ENCODE assay signal across 23 mouse cellular contexts in genomic region chr17:23717003-23717402, GRCm38 (mm10). TPM values are rescaled to one million over a fixed set of nuclear protein-coding genes. Genes with fewer than 3 reads are reported as not detected.
DNase-seq lines count a peak whose midpoint lies in the region; ATAC-seq and TF ChIP-seq lines count a peak whose summit lies in the region.
"Had no signal": no experiment of that assay in that cellular context is flagged by ENCODE, and none has a peak within 500 bp of the region (broad histone marks: within the 10 kb centered on the region; RNA-seq: fewer than 3 reads in every experiment).

No protein-coding gene starts in this region.

- no peaks in the 10 kb centered on the region for H3K4me1 ChIP-seq in lung, embryonic 14.5 days (ENCODE audit: insufficient read depth)
- no peaks in the 10 kb centered on the region for H3K4me1 ChIP-seq in lung, embryonic 16.5 days (replicated peaks; ENCODE audit: control insufficient read depth, insufficient read depth, low read length)
- H3K4me1 ChIP-seq: embryonic facial prominence, embryonic 13.5 days; forebrain, embryonic 13.5 days; forebrain, embryonic 15.5 days had no signal

- no peaks in the 10 kb centered on the region for H3K9me3 ChIP-seq in lung, embryonic 14.5 days (ENCODE audit: low read depth, low read length)
- no peaks in the 10 kb centered on the region for H3K9me3 ChIP-seq in lung, embryonic 16.5 days (ENCODE audit: control insufficient read depth, low read length)
- H3K9me3 ChIP-seq: embryonic facial prominence, embryonic 13.5 days; forebrain, embryonic 13.5 days; forebrain, embryonic 15.5 days; G1E had no signal

- no peak overlapping the region for H3K9ac ChIP-seq in lung, embryonic 14.5 days
- H3K9ac ChIP-seq in lung, embryonic 16.5 days (ENCODE audit: low read length): no peak overlapping the region
- H3K9ac ChIP-seq: embryonic facial prominence, embryonic 13.5 days; forebrain, embryonic 13.5 days; forebrain, embryonic 15.5 days; forebrain, postnatal 0 days had no signal

- H3K4me2 ChIP-seq in lung, embryonic 14.5 days: no peak overlapping the region
- H3K4me2 ChIP-seq in lung, embryonic 16.5 days (ENCODE audit: low read depth, low read length): no peak overlapping the region
- H3K4me2 ChIP-seq: embryonic facial prominence, embryonic 13.5 days; forebrain, embryonic 13.5 days; forebrain, embryonic 15.5 days had no signal

- TF ChIP-seq CTCF in lung, embryonic 14.5 days (IDR thresholded peaks at IDR 0.05; ENCODE audit: low read depth): no peak

- peak; percentile 42; the same call in 1 of the 2 replicates for ATAC-seq in lung, embryonic 14.5 days (ENCODE audit: insufficient read depth)
- 0 out of 2 replicates have a peak, but pooled peaks have one; percentile 21 for ATAC-seq in lung, embryonic 16.5 days (ENCODE audit: low read depth)
- ATAC-seq: forebrain, embryonic 13.5 days; forebrain, embryonic 15.5 days; forebrain, postnatal 0 days; Patski had no signal

- peak; percentile 64 for DNase-seq in lung, embryonic 14.5 days
- no peak for DNase-seq in lung, adult 18-20 months
- no peak for DNase-seq in lung, postnatal 25 days (ENCODE audit: low spot score)
- DNase-seq in ES-CJ7 (ENCODE audit: low read depth, low spot score) (peak; percentile 22), ZHBTc4 (ENCODE audit: low read depth, low spot score) (peak; percentile 39)
- DNase-seq in thymus, postnatal 0 days (ENCODE audit: low spot score): no peak
- DNase-seq: adrenal gland, adult 2 months; adrenal gland, postnatal 10 days; adrenal gland, postnatal 25 days; cerebellum, adult 11 months; cerebellum, adult 18-20 months; cerebellum, adult 8-10 months; cerebellum, adult 9-11 months; cerebellum, postnatal 14 days; cerebellum, postnatal 36 days; forebrain, postnatal 0 days had no signal

- WGBS in lung, embryonic 14.5 days: 51% methylated on average over 2 of the region's 2 CpGs
- 45% methylated on average over 2 of the region's 2 CpGs for WGBS in lung, embryonic 16.5 days

- no peaks in the 10 kb centered on the region for H3K36me3 ChIP-seq in lung, embryonic 14.5 days (ENCODE audit: insufficient read depth)
- H3K36me3 ChIP-seq in lung, embryonic 16.5 days (ENCODE audit: control insufficient read depth, insufficient read depth, low read length): no peaks in the 10 kb centered on the region
- H3K36me3 ChIP-seq: embryonic facial prominence, embryonic 13.5 days; forebrain, embryonic 15.5 days; G1E had no signal

- H3K4me3 ChIP-seq in lung, embryonic 14.5 days (ENCODE audit: low read depth, low read length): no peak overlapping the region
- no peak overlapping the region for H3K4me3 ChIP-seq in lung, embryonic 16.5 days (ENCODE audit: low read length)
- H3K4me3 ChIP-seq: embryonic facial prominence, embryonic 13.5 days; forebrain, embryonic 13.5 days; forebrain, embryonic 15.5 days had no signal

- H3K27ac ChIP-seq in lung, embryonic 14.5 days (ENCODE audit: low read depth): no peak overlapping the region
- no peak overlapping the region for H3K27ac ChIP-seq in lung, embryonic 16.5 days (ENCODE audit: low read length)
- H3K27ac ChIP-seq: embryonic facial prominence, embryonic 13.5 days; forebrain, embryonic 13.5 days; forebrain, embryonic 15.5 days had no signal

- H3K27me3 ChIP-seq in lung, embryonic 14.5 days (ENCODE audit: insufficient read depth, low read length): no peaks in the 10 kb centered on the region
- no peaks in the 10 kb centered on the region for H3K27me3 ChIP-seq in lung, embryonic 16.5 days (ENCODE audit: control insufficient read depth, insufficient read depth, low read depth, low read length)
- H3K27me3 ChIP-seq: forebrain, embryonic 15.5 days had no signal

RNA-seq across cellular contexts. Expression of gene 1520401A03Rik, which starts 5.6 kb away (rescaled TPM):
- 0.17 TPM in 1 of 2 replicates, not detected in the other for polyA plus RNA-seq in lung, embryonic 14.5 days (2014; fragmentation: Nextera tagmentation; extraction: Ambion mirVana)
- 0.14 TPM in 1 of 2 replicates, not detected in the other for polyA plus RNA-seq in lung, embryonic 16.5 days (2015; fragmentation: Nextera tagmentation; extraction: Ambion mirVana)
- polyA plus RNA-seq in thymus, postnatal 0 days (2015; fragmentation: Nextera tagmentation; extraction: Ambion mirVana): 0.26 and 0.77 TPM in 2 replicates
- polyA plus RNA-seq: forebrain, embryonic 11.5 days; forebrain, embryonic 13.5 days; forebrain, embryonic 15.5 days; forebrain, postnatal 0 days; Patski had no signal

RNA-seq across cellular contexts. Expression of gene Pkmyt1, which starts 9.1 kb away (rescaled TPM):
- 68.4 and 79.0 TPM in 2 replicates for polyA plus RNA-seq in lung, embryonic 14.5 days (2014; fragmentation: Nextera tagmentation; extraction: Ambion mirVana)
- 58.2 and 58.8 TPM in 2 replicates for polyA plus RNA-seq in lung, embryonic 16.5 days (2015; fragmentation: Nextera tagmentation; extraction: Ambion mirVana)
- polyA plus RNA-seq in thymus, postnatal 0 days (2015; fragmentation: Nextera tagmentation; extraction: Ambion mirVana): 35.9 and 40.1 TPM in 2 replicates

RNA-seq across cellular contexts. Expression of gene Paqr4, which starts 23.7 kb away (rescaled TPM):
- polyA plus RNA-seq in lung, embryonic 14.5 days (2014; fragmentation: Nextera tagmentation; extraction: Ambion mirVana): 35.8 TPM in 2 replicates
- 51.8 and 52.7 TPM in 2 replicates for polyA plus RNA-seq in lung, embryonic 16.5 days (2015; fragmentation: Nextera tagmentation; extraction: Ambion mirVana)
- 6.1 and 7.6 TPM in 2 replicates for polyA plus RNA-seq in thymus, postnatal 0 days (2015; fragmentation: Nextera tagmentation; extraction: Ambion mirVana)

RNA-seq across cellular contexts. Expression of gene Kremen2, which starts 28.6 kb away (rescaled TPM):
- polyA plus RNA-seq in lung, embryonic 14.5 days (2014; fragmentation: Nextera tagmentation; extraction: Ambion mirVana): not detected in 2 replicates
- polyA plus RNA-seq in lung, embryonic 16.5 days (2015; fragmentation: Nextera tagmentation; extraction: Ambion mirVana): 0.25 and 0.83 TPM in 2 replicates
- polyA plus RNA-seq in thymus, postnatal 0 days (2015; fragmentation: Nextera tagmentation; extraction: Ambion mirVana): 7.2 and 7.3 TPM in 2 replicates
- polyA plus RNA-seq: Patski had no signal

RNA-seq across cellular contexts. Expression of gene Cldn9, which starts 33.2 kb away (rescaled TPM):
- polyA plus RNA-seq in lung, embryonic 14.5 days (2014; fragmentation: Nextera tagmentation; extraction: Ambion mirVana): 5.1 and 6.2 TPM in 2 replicates
- 2.4 and 2.6 TPM in 2 replicates for polyA plus RNA-seq in lung, embryonic 16.5 days (2015; fragmentation: Nextera tagmentation; extraction: Ambion mirVana)
- polyA plus RNA-seq in thymus, postnatal 0 days (2015; fragmentation: Nextera tagmentation; extraction: Ambion mirVana): 0.57 and 1.3 TPM in 2 replicates
- polyA plus RNA-seq: G1E had no signal

Comparison
In these comparisons a context has a peak if more than half of its experiments do, and no peak if none do; other contexts are left out.
1. DNase-seq: peak in lung, embryonic 14.5 days (single experiment), ES-CJ7 (single experiment) and ZHBTc4 (single experiment); none in lung, adult 18-20 months (0 of 2), lung, postnatal 25 days (single experiment) and thymus, postnatal 0 days (single experiment).